Mouse (Mus musculus): ENCODE results near the gene L3mbtl4. TPM values are rescaled to one million over a fixed set of nuclear protein-coding genes. Genes with fewer than 3 reads are reported as not detected.

L3mbtl4 gene
- total RNA-seq, 1 experiment: not detected

GRCm38 (mm10) chr17:68666528-68666927 is 392.9 kb downstream of the L3mbtl4 start:
- no peak for DNase-seq (ENCODE audit: low read depth, low spot score)
- Histone ChIP-seq H3K4me1 (ENCODE audit: control insufficient read depth in 2 of 2, insufficient read depth in 2 of 2, low read length in 2 of 2, poor library complexity in 1 of 2) (no peaks in the 10 kb centered on the region), H3K4me3 (ENCODE audit: insufficient read depth in 1 of 2, low read depth in 1 of 2, low read length in 2 of 2, poor library complexity in 1 of 2, severe bottlenecking in 1 of 2) (no peak overlapping the region), H3K9ac (ENCODE audit: insufficient read depth, low read depth, low read length, poor library complexity, severe bottlenecking) (no peak overlapping the region), H3K9me3 (ENCODE audit: control insufficient read depth, insufficient read depth, low read depth, low read length) (no peaks in the 10 kb centered on the region), H3K27ac (ENCODE audit: insufficient read depth, low read depth, low read length, poor library complexity, severe bottlenecking) (no peak overlapping the region), H3K36me3 (ENCODE audit: control insufficient read depth, insufficient read depth, low read length, poor library complexity, severe bottlenecking) (no peaks in the 10 kb centered on the region)
- TF ChIP-seq ZNF384 (IDR thresholded peaks at IDR 0.05; ENCODE audit: low read depth, low read length) (no peak), CHD2 (IDR thresholded peaks at IDR 0.05; ENCODE audit: low read depth, low read length) (no peak), MAFK (IDR thresholded peaks at IDR 0.05; ENCODE audit: insufficient read depth, low read depth, low read length) (no peak), HCFC1 (IDR thresholded peaks at IDR 0.05; ENCODE audit: borderline replicate concordance, insufficient read depth, low read length) (no peak), ZC3H11A (IDR thresholded peaks at IDR 0.05; ENCODE audit: borderline replicate concordance, low read depth, low read length) (no peak)
- in situ Hi-C loops (cut with MboI; ENCODE audit: low sequenced_read_pairs in 2 of 2, unreplicated experiment in 2 of 2): no loop called here

- no peak for TF ChIP-seq MAFK (IDR thresholded peaks at IDR 0.05; ENCODE audit: insufficient read depth, low read depth, low read length)
- TF ChIP-seq ZNF384 (IDR thresholded peaks at IDR 0.05; ENCODE audit: low read depth, low read length): no peak
- no peak for TF ChIP-seq CHD2 (IDR thresholded peaks at IDR 0.05; ENCODE audit: low read depth, low read length)
- no peak for TF ChIP-seq ZC3H11A (IDR thresholded peaks at IDR 0.05; ENCODE audit: borderline replicate concordance, low read depth, low read length)
- in situ Hi-C loops (cut with MboI; ENCODE audit: low sequenced_read_pairs in 2 of 2, unreplicated experiment in 2 of 2): no loop called here
- H3K9ac ChIP-seq (ENCODE audit: insufficient read depth, low read depth, low read length, poor library complexity, severe bottlenecking): no peak overlapping the region
- H3K36me3 ChIP-seq (ENCODE audit: control insufficient read depth, insufficient read depth, low read length, poor library complexity, severe bottlenecking): no peaks in the 10 kb centered on the region
- no peak overlapping the region for H3K27ac ChIP-seq (ENCODE audit: insufficient read depth, low read depth, low read length, poor library complexity, severe bottlenecking)
- no peaks in the 10 kb centered on the region for H3K4me1 ChIP-seq (ENCODE audit: control insufficient read depth in 2 of 2, insufficient read depth in 2 of 2, low read length in 2 of 2, poor library complexity in 1 of 2)
- no peak overlapping the region for H3K4me3 ChIP-seq (ENCODE audit: insufficient read depth in 1 of 2, low read depth in 1 of 2, low read length in 2 of 2, poor library complexity in 1 of 2, severe bottlenecking in 1 of 2)
- H3K9me3 ChIP-seq (ENCODE audit: control insufficient read depth, insufficient read depth, low read depth, low read length): no peaks in the 10 kb centered on the region
- DNase-seq (ENCODE audit: low read depth, low spot score): no peak
Measured at GRCm38 (mm10) chr17:68672088-68672504, 398.5 kb downstream of the L3mbtl4 start.

- Histone ChIP-seq H3K9me3 (ENCODE audit: control insufficient read depth, insufficient read depth, low read depth, low read length) (no peaks in the 10 kb centered on the region), H3K9ac (ENCODE audit: insufficient read depth, low read depth, low read length, poor library complexity, severe bottlenecking) (no peak overlapping the region), H3K4me1 (ENCODE audit: control insufficient read depth in 2 of 2, insufficient read depth in 2 of 2, low read length in 2 of 2, poor library complexity in 1 of 2) (no peaks in the 10 kb centered on the region), H3K36me3 (ENCODE audit: control insufficient read depth, insufficient read depth, low read length, poor library complexity, severe bottlenecking) (no peaks in the 10 kb centered on the region), H3K4me3 (ENCODE audit: insufficient read depth in 1 of 2, low read depth in 1 of 2, low read length in 2 of 2, poor library complexity in 1 of 2, severe bottlenecking in 1 of 2) (no peak overlapping the region), H3K27ac (ENCODE audit: insufficient read depth, low read depth, low read length, poor library complexity, severe bottlenecking) (no peak overlapping the region)
- DNase-seq (ENCODE audit: low read depth, low spot score): no peak
- TF ChIP-seq ZNF384 (IDR thresholded peaks at IDR 0.05; ENCODE audit: low read depth, low read length) (no peak), ZC3H11A (IDR thresholded peaks at IDR 0.05; ENCODE audit: borderline replicate concordance, low read depth, low read length) (no peak), MAFK (IDR thresholded peaks at IDR 0.05; ENCODE audit: insufficient read depth, low read depth, low read length) (no peak), CHD2 (IDR thresholded peaks at IDR 0.05; ENCODE audit: low read depth, low read length) (no peak), HCFC1 (IDR thresholded peaks at IDR 0.05; ENCODE audit: borderline replicate concordance, insufficient read depth, low read length) (no peak)
- in situ Hi-C loops (cut with MboI; ENCODE audit: low sequenced_read_pairs in 2 of 2, unreplicated experiment in 2 of 2): no loop called here
Measured at GRCm38 (mm10) chr17:68710701-68711100, 437.1 kb downstream of the L3mbtl4 start.

GRCm38 (mm10) chr17:68711350-68711749 is 437.8 kb downstream of the L3mbtl4 start:
- DNase-seq (ENCODE audit: low read depth, low spot score): no peak
- no peak overlapping the region for H3K27ac ChIP-seq (ENCODE audit: insufficient read depth, low read depth, low read length, poor library complexity, severe bottlenecking)
- H3K4me1 ChIP-seq (ENCODE audit: control insufficient read depth in 2 of 2, insufficient read depth in 2 of 2, low read length in 2 of 2, poor library complexity in 1 of 2): no peaks in the 10 kb centered on the region
- H3K9me3 ChIP-seq (ENCODE audit: control insufficient read depth, insufficient read depth, low read depth, low read length): no peaks in the 10 kb centered on the region
- TF ChIP-seq MAFK (IDR thresholded peaks at IDR 0.05; ENCODE audit: insufficient read depth, low read depth, low read length) (no peak), ZC3H11A (IDR thresholded peaks at IDR 0.05; ENCODE audit: borderline replicate concordance, low read depth, low read length) (no peak), HCFC1 (IDR thresholded peaks at IDR 0.05; ENCODE audit: borderline replicate concordance, insufficient read depth, low read length) (no peak), ZNF384 (IDR thresholded peaks at IDR 0.05; ENCODE audit: low read depth, low read length) (no peak), CHD2 (IDR thresholded peaks at IDR 0.05; ENCODE audit: low read depth, low read length) (no peak)
- no peak overlapping the region for H3K9ac ChIP-seq (ENCODE audit: insufficient read depth, low read depth, low read length, poor library complexity, severe bottlenecking)
- H3K4me3 ChIP-seq (ENCODE audit: insufficient read depth in 1 of 2, low read depth in 1 of 2, low read length in 2 of 2, poor library complexity in 1 of 2, severe bottlenecking in 1 of 2): no peak overlapping the region
- H3K36me3 ChIP-seq (ENCODE audit: control insufficient read depth, insufficient read depth, low read length, poor library complexity, severe bottlenecking): no peaks in the 10 kb centered on the region
- in situ Hi-C loops (cut with MboI; ENCODE audit: low sequenced_read_pairs in 2 of 2, unreplicated experiment in 2 of 2): no loop called here

- TF ChIP-seq ZC3H11A (IDR thresholded peaks at IDR 0.05; ENCODE audit: borderline replicate concordance, low read depth, low read length) (no peak), ZNF384 (IDR thresholded peaks at IDR 0.05; ENCODE audit: low read depth, low read length) (no peak), HCFC1 (IDR thresholded peaks at IDR 0.05; ENCODE audit: borderline replicate concordance, insufficient read depth, low read length) (no peak), MAFK (IDR thresholded peaks at IDR 0.05; ENCODE audit: insufficient read depth, low read depth, low read length) (no peak), CHD2 (IDR thresholded peaks at IDR 0.05; ENCODE audit: low read depth, low read length) (no peak)
- Histone ChIP-seq H3K9me3 (ENCODE audit: control insufficient read depth, insufficient read depth, low read depth, low read length) (no peaks in the 10 kb centered on the region), H3K4me1 (ENCODE audit: control insufficient read depth in 2 of 2, insufficient read depth in 2 of 2, low read length in 2 of 2, poor library complexity in 1 of 2) (no peaks in the 10 kb centered on the region), H3K36me3 (ENCODE audit: control insufficient read depth, insufficient read depth, low read length, poor library complexity, severe bottlenecking) (no peaks in the 10 kb centered on the region), H3K27ac (ENCODE audit: insufficient read depth, low read depth, low read length, poor library complexity, severe bottlenecking) (no peak overlapping the region), H3K9ac (ENCODE audit: insufficient read depth, low read depth, low read length, poor library complexity, severe bottlenecking) (no peak overlapping the region), H3K4me3 (ENCODE audit: insufficient read depth in 1 of 2, low read depth in 1 of 2, low read length in 2 of 2, poor library complexity in 1 of 2, severe bottlenecking in 1 of 2) (no peak overlapping the region)
- in situ Hi-C loops (cut with MboI; ENCODE audit: low sequenced_read_pairs in 2 of 2, unreplicated experiment in 2 of 2): no loop called here
- no peak for DNase-seq (ENCODE audit: low read depth, low spot score)
Measured at GRCm38 (mm10) chr17:68748296-68748695, 474.7 kb downstream of the L3mbtl4 start.

Measured in ES-E14 (cell line).